Mouse (Mus musculus): ENCODE data around the gene Slc15a3.

The Slc15a3 gene

DNA sequence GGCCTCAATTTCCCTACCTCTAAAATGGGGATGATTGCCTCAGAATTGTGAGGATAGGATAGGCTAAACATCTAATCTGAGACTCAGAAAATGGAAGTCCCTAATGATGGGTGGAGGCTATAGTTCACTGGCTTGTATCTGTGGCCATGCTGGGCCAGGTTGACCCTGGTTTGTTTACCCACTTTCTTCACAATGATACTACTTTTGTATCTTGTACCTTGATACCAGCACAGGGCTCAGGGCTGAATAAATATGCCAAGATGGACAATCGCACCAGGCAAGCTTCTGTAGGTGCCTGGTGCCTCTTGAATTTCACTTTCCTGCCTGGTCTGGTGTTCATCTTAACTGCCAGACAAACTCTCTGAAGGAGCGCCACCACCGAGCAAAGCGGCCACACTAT lies 17.0 kb upstream of the Slc15a3 start:
- no peak for DNase-seq (ENCODE audit: extremely low spot score)

DNA sequence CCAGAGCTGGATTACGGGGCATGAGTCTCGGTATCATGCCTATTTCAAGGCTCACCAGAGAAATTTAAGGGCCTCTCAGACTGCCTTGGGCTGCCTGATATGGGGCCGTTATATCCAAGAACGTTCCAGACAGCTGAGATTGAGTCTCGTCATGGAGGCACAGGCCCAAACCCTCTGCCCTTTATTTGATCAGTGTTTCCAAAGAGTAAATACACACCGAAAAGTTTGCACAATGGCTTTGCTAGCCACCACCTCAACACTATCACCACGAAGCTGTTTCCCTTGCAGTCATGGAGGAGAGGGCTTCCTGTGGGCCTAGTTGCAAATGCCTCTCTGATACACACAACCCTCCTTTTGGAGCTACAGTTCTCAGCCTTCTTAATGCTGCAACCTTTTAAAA lies 15.5 kb upstream of the Slc15a3 start:
- no peak for DNase-seq (ENCODE audit: extremely low spot score)

DNA sequence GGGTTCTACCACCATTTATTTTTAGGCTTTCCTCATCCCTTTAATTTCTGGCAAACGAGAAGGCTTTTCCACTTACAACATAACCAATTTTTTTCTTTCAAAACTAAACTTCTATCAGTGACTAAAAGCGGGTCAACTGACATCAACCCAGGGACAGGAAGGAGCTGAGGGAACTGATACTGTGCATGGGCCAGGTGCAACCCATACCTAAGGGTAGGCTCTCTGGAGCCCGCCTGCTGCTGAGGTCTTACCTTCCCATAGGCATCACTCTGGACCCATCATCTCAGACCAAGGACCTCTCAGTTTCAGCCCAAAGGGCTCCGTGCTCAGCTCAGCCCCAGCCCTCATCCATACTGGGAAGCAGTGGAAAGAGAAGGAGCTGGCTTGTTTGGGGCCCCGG lies 11.2 kb upstream of the Slc15a3 start:
- DNase-seq (ENCODE audit: extremely low spot score), result no peak

DNA sequence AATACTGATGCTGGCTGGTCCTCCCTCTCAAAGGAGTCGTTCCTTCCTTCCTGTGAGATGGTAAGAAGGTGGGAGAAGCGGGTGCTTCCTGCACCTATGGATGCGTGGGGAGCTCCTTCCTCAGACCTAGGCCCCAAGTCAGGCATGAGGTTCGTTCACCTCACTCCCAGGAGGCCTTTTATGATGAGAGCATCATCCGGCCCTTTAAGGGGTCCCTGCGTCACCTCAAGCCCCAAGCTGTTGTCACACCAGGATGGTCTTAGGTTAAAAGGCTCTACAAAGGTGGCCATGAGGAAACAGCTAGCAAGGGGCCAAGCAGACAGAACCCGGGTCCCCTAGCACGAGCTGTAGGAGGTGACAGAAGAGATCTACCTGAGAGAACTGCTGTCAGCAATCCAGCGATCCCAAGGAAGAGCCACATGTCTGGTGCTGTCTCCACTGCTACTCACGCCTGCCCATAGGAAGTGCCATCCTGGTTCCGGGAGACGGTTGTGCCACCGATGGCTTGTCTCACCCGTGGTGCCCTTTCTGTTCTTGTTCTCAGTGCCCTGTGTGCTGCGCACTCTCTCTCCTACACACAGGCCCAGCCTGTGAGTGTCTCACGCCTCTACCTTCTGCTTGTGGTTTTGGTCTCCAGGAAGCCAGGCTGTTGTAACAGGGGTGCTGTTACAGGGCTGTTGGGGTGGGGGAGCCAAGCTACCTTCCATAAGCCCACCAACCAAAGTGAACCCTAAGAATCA lies 9.9 kb upstream of the Slc15a3 start, which contains the start of gene Cd6:
Cd6 (minus strand) TSS at position 623 of the 740 bp plus-strand sequence.
- DNase-seq (ENCODE audit: extremely low spot score), result no peak

DNA sequence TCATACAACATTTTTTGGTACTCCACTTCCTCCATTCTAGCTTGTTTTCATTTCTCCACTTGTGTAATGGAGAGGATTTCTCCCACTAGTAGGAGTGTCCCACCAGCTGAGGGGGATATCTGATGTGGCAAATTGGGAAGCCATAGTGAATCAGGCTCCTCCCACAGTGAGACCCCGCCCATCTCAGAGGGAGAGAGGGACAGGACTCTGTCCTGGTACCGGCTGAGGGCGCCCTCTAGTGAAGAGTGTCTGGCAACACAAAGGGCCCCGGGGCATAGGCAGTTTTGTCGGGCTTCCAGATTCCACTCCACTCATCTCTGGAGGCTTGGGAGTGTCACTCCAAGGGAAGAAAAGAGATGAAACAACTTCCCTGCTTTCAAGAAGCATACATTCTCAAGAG lies 8.1 kb upstream of the Slc15a3 start:
- peak; percentile 68 for DNase-seq (ENCODE audit: extremely low spot score)

DNA sequence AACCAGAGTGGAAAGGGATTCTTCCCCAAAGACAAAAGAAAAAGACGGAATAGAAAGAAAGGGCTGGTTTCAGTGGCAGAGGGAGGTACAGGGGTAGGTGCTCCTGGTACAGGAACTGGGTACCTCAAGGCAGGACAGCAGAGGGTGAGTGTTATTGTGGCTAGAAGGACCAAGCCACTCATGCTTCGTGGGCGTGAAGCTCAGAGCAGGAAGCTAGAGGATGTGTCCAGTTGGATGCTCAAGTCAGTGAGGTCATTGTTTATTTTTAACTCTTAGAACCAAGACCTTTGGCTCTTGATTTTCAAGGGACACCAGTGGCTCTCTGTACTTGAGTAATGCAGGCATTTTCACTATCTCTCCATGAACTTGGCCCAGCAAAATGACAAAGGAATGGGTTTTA lies 7.5 kb upstream of the Slc15a3 start:
- no peak for DNase-seq (ENCODE audit: extremely low spot score)

- DNase-seq (ENCODE audit: extremely low spot score), result no peak
These were observed 5.9 kb upstream of the Slc15a3 start for GRCm38 (mm10) chr19:10833611-10834010.

DNA sequence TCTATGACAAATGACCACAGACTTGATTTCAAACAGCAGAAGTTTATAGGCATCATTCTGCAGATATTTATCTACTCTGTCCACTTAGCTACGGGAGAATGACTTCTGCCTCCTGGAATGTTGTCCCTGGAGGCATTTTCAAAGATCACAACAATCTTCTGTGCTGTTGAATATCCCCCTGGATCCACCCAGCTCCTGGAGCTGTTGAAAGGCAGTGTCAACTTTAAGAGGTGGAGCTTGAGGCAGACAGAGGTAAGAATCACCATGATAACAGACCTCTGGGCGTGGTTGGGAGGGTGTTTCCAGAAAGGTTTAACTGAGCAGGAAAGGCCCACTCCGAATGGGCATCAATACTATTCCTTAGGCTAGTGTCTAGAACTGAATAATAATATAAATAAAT lies 3.9 kb upstream of the Slc15a3 start:
- no peak for DNase-seq (ENCODE audit: extremely low spot score)

DNA sequence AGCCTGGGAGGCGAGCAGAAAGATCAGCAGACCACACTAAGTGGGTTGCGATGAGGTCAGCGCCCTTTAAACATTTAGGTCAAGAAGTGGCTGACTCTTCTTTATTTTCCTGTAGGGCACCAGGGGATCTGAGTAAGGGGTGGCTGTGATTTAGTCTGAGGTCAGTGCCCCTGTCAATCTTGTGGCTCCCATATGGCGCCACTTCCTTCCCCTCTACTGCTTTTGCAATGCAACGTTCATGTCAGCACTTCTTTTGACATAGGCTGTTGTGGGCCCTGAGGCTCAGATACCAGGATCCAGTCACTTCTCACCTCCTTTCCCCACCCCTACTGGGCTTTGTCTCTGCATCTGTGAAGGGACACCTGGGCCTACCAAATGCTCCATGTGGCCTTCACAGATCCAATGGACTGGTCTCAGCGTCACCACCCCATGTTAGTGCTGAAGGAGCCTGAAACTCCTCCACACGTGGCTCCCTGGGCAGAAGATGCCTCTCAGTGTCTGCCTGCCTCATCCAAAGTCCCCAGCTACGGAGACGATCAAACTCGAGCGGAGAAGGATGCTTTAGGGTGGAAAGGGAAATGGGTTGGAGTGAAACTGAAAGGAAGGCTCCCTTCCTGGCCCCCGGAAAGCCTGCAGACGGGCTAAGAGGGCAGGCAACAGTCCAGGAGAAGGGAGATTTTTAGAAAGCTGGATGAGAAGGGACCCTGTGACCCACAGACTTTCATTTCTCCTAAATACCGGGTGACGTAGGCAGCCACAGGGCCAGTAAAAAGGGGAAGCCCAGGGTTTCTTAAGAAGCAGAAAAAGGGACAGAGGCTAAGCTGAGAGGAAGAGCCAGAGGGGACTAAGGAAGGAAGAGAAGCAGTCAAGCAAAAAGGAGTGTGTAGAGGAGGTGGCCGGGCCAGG lies 2.4 kb downstream of the Slc15a3 start:
- peak; percentile 71 for DNase-seq (ENCODE audit: extremely low spot score)

GRCm38 (mm10) chr19:10842914-10843313 lies 3.4 kb downstream of the Slc15a3 start:
- DNase-seq (ENCODE audit: extremely low spot score), result no peak

GRCm38 (mm10) chr19:10844206-10844605 lies 4.7 kb downstream of the Slc15a3 start:
- no peak for DNase-seq (ENCODE audit: extremely low spot score)

DNA sequence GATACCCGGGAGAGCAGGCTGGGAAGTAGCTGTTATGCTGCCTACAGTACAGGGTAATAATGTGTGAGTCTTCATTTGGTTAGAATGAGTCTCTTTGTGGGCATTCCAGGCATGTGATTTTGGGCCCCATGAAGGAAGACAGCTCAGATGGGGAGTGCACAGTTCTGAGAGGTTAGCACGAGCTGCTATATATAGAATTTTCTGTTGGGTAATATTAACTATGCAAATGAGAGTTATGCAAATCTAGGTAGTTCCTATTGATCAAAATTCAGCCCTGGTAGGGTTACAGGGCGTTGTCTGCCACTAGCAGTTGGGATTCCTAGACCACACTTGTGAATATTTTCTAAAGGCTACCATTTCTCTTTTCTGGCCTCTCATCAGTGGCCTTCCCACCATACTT lies 5.9 kb downstream of the Slc15a3 start:
- no peak for DNase-seq (ENCODE audit: extremely low spot score)

GRCm38 (mm10) chr19:10846150-10846549 lies 6.6 kb downstream of the Slc15a3 start:
- DNase-seq (ENCODE audit: extremely low spot score), result no peak

DNA sequence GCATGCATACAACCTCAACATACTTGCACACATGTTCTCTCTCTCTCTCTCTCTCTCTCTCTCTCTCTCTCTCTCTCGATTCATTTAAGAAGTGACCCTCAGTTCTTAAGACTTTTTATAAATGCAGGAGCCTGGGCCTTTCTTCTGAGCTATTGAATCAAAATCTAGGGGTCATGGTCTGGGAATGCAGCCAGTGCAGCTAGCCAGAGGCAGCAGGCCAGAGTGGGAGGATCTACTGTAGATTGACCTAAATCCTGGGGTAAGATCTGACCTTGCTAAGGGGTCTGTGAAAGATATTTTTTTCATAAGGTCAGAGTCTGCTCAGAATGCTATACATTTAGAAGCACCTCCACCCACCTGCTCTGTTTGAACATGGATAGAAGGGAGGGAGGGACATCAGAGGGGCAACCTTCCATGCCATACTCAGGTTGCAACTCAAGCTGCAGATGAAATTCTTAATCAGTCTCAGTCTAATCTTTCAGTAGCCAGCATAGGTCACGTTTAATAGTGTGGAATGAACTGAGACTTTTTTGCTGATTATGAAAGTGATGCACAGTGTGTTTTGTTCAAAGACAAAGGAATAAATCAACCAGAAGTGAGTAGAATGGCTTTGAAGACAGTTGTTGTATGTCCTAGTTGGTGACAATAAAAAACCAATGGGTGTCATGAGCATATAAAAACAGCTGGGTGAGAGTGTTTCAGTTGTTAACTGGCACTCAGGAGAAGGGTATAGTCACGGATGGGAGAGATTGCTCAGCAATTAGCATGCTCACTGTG lies 8.0 kb downstream of the Slc15a3 start:
- DNase-seq (ENCODE audit: extremely low spot score), result no peak

DNA sequence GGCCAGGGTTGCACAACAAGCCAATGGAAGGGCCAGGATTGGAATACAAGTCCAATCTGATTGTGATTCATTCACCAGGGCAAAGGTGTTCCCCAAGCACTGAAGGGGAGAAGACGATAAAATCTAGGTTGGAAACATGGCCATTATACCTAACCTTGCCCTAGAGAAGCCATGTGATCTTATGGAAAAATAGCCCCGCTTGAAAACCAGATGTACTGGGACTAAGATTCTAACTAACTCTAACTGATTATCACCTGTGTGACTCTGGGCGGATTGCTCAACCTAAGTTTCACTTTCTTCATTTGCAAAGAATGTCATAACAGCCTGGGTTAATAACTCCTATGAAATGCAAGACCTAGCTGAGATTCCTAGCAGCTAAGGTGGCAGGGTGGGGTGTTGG lies 15.9 kb downstream of the Slc15a3 start:
- no peak for DNase-seq (ENCODE audit: extremely low spot score)

DNA sequence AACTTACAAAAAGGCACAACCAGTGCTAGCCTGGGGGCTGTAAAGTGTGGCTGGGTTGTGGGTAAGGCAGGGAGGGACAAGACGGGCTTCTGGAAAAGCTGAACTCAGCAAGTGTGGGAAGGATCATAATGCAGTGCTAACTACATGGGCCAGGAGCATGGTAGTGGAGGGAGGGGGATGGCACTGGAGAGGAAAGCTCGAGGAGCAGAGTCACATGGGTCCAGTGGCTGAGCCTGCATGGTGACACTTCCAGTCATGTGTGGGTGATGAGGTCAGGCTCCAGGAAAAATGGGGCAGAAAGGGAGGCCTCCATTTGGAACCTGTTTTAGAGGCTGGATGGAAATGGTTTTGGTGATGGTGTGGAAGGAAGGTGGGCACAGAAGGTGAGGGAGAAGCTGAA lies 17.0 kb downstream of the Slc15a3 start:
- DNase-seq (ENCODE audit: extremely low spot score), result no peak

DNA sequence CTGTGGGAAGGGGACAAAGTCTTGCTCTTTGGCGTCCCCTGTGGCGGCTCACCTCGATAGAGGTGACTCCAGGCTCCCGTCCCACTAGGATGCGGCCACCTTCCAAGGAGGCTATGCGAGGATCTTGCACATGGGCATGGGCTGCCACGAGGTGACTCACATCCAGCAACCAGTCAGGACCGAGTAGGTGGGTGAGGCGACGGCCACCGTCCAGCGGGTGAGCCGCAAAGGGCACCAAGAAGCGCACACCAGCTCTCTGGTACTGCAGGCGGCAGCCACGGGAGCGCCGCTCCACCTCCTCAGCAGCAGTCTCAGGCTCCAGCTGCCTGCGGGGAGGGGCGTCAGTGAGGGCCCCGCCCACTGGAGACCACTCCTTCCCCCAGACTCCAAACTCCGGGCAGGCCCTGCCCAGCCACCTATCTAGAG lies 20.6 kb downstream of the Slc15a3 start:
- peak; percentile 33 for DNase-seq (ENCODE audit: extremely low spot score)

- DNase-seq (ENCODE audit: extremely low spot score), result no peak
These were observed 26.8 kb downstream of the Slc15a3 start for GRCm38 (mm10) chr19:10866351-10866750.

DNA sequence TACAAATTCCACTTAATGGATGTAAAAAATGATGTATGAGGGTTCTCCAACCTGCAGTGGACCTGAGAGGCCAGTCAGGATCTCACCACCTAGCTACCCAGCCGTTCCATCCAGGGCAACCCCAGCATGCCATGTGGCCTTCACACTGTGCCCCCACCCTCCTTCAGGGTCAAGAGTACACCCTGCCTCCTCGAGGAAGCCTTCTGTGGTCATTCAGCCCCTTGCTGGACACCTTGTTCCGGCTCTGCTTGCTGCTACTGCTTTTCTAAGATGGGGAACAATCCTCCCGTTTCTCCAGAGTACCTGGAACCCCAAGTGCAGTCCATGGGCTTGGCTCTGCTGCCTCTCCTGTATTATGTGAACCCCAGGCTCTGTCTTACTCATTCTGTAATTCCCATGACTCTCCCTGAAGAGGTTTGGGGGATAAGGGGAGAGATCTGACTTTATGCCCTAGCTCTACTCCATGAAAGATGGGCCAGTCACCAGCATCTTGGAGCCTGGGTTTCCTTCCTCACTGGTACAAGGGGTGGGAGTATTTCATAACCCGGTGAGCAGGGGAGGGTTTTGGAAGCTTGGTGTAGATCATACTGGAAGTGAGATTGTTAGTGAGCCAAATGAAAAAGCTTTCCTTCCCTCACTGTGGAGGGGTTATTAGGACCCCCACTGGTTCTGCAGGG lies 28.6 kb downstream of the Slc15a3 start:
- DNase-seq (ENCODE audit: extremely low spot score), result no peak

DNA sequence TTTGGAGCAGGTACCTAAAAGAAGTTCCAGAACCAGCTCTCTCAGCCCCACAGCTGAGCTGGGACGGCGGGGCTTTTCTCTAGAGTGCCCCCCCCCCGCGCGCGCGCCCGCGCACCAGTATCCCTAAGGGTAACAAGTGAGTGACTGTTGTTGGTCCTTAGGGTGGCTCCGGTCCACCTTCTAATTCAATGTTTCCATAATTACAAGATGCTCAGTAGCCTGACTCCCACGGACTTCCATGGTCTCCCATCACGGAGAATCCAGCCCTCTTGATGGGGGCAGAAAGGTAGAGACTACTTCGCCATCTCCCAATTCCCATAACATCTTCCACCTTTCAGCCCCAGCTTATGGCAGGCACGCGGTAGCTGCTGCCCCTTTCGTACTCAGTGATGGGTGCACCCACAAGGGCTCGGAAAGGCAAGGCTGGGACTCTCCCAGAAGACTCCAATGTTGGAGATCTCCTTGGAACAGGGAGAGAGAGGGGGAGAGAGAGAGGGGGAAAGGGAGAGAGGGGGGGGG lies 29.2 kb downstream of the Slc15a3 start:
- peak; percentile 35 for DNase-seq (ENCODE audit: extremely low spot score)

DNA sequence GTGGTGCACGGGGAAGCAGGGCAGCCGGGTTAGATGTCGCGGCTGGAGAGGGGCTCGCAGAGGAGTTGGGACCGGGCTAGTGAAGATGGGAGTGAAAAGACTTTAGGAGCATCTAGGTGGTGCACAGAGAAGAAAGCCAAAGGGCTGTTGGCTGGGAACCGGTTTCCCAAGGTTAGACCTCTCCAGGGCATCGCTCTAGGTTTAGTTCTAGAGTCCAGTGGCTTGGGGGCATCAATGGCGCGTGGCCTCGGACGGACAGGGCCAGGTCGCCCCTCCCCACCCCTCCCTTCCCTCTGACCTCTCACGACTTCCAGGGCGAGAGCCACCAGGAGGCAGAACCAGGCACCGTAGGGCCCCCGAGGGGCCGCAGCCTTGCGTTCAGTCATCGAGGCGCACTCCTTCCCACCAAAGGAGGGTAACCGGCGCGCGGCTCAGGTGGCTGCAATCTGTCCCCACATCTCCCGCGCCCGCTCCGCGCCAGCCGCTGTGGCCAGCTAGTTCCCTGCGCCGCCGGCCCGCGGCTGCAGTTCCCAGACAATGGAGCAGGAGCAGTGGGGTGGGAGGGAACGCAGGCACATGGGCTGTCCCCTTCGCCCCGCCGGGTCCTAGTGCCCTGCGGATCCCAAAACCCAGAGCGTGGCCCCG lies 29.8 kb downstream of the Slc15a3 start:
- DNase-seq (ENCODE audit: extremely low spot score), result peak; percentile 91

All from embryo, embryonic 9.5 days (tissue).